Mouse (Mus musculus): Measurements from ENCODE around the gene Ccl22. TPM values are rescaled to one million over a fixed set of nuclear protein-coding genes. Genes with fewer than 3 reads are reported as not detected.
A peak's percentile ranks its signal among the peaks of the same experiment; 100 is the strongest.

Gene Ccl22
- polyA plus RNA-seq, 1 experiment = not detected

DNA sequence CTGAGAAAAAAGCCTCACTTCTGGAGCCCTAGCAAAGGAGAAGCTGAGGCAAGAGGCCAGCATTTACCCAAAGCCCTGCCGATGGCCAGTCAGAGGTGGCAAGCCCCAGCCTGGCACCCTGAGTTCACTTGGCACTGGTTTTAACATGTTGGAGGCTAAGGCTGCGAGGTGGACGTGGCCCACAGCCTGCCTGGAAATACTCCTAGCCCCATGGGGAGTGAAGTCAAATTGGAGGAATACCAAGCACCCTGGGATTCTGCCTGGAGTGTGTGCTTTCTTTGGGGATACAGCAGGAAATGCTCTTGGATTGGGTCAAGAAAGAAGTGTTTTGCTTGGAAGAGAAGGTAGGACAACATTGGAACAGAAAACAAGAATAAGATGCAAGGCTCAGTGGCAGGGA lies 29.5 kb upstream of the Ccl22 start:
- Histone ChIP-seq H3K4me3 (no peak overlapping the region), H3K27me3 (ENCODE audit: control insufficient read depth, insufficient read depth, insufficient read length) (no peaks in the 10 kb centered on the region), H3K4me2 (ENCODE audit: low read depth) (no peak overlapping the region), H3ac (ENCODE audit: control insufficient read depth, insufficient read length) (no peak overlapping the region), H3K79me2 (ENCODE audit: control insufficient read depth, insufficient read depth) (no peaks in the 10 kb centered on the region), H3K36me3 (ENCODE audit: control insufficient read depth, insufficient read depth) (no peaks in the 10 kb centered on the region)
- TF ChIP-seq SRF (IDR thresholded peaks at IDR 0.05; ENCODE audit: control insufficient read depth, insufficient read length, low read depth) (no peak), REST (IDR thresholded peaks at IDR 0.05; ENCODE audit: insufficient read depth, insufficient read length) (no peak), E2F4 (IDR thresholded peaks at IDR 0.05; ENCODE audit: insufficient read depth) (no peak), USF1 (IDR thresholded peaks at IDR 0.05; ENCODE audit: low read depth) (no peak), POLR2A (IDR thresholded peaks at IDR 0.05; ENCODE audit: insufficient read length, low read depth) (no peak)

DNA sequence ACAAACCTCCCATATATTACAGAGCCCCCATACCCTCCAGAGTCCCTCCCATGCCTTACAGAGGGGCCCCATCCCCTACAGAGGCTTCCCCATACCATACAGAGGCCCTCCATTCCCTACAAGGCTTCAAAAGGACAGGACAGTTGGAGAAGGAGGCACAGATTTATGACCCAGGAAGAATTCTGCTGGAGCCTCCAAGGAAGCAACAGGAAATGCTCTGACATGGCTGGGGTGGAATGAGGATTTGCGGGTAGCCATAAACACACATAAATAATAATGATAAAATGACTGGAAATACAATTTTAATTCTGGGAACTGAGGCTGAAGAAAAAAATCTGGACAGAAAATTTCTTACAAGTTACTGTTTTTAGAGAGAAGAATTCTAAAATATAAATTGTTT lies 28.5 kb upstream of the Ccl22 start:
- Histone ChIP-seq H3ac (ENCODE audit: control insufficient read depth, insufficient read length) (no peak overlapping the region), H3K79me2 (ENCODE audit: control insufficient read depth, insufficient read depth) (no peaks in the 10 kb centered on the region), H3K4me2 (ENCODE audit: low read depth) (no peak overlapping the region), H3K27me3 (ENCODE audit: control insufficient read depth, insufficient read depth, insufficient read length) (no peaks in the 10 kb centered on the region), H3K4me3 (no peak overlapping the region), H3K36me3 (ENCODE audit: control insufficient read depth, insufficient read depth) (no peaks in the 10 kb centered on the region)
- TF ChIP-seq REST (IDR thresholded peaks at IDR 0.05; ENCODE audit: insufficient read depth, insufficient read length) (no peak), TCF12 (IDR thresholded peaks at IDR 0.05; ENCODE audit: insufficient read depth, poor library complexity, severe bottlenecking) (no peak), MYOD1 (IDR thresholded peaks at IDR 0.05; ENCODE audit: control insufficient read depth in 1 of 3, insufficient read length in 2 of 3, low read depth in 2 of 3) (no peak), CEBPB (IDR thresholded peaks at IDR 0.05; ENCODE audit: insufficient read depth, poor library complexity, severe bottlenecking) (no peak), POLR2AphosphoS2 (IDR thresholded peaks at IDR 0.05; ENCODE audit: insufficient read length, low read depth) (no peak), MAX (IDR thresholded peaks at IDR 0.05; ENCODE audit: low read depth) (no peak), E2F4 (IDR thresholded peaks at IDR 0.05; ENCODE audit: insufficient read depth) (no peak), POLR2A (IDR thresholded peaks at IDR 0.05; ENCODE audit: insufficient read length, low read depth) (no peak), MYOG (IDR thresholded peaks at IDR 0.05; ENCODE audit: control insufficient read depth in 1 of 3, insufficient read depth in 1 of 3, insufficient read length in 2 of 3, low read depth in 2 of 3) (no peak), SRF (IDR thresholded peaks at IDR 0.05; ENCODE audit: control insufficient read depth, insufficient read length, low read depth) (no peak)

DNA sequence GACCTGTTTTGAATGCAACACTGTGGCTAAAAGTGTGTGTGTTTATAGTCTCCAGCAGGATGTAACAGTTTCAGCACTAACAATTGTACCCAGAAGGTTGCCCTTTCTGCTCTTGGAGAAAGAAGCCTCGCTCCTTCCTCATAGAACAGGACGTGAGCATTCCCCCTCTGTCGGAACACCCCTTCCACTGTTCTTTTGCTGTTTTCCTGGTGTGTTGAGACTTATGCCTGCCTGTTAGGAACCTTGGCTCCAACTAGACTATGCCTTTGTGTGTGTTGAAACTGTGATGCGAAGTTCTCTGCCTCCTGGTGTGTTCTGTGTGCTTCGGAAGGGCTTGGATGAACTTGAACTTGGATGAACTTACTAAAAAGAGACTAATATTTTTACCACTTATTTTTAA lies 19.4 kb upstream of the Ccl22 start:
- Histone ChIP-seq H3K79me2 (ENCODE audit: control insufficient read depth, insufficient read depth) (no peaks in the 10 kb centered on the region), H3K4me2 (ENCODE audit: low read depth) (no peak overlapping the region), H3ac (ENCODE audit: control insufficient read depth, insufficient read length) (no peak overlapping the region), H3K36me3 (ENCODE audit: control insufficient read depth, insufficient read depth) (no peaks in the 10 kb centered on the region), H3K27me3 (ENCODE audit: control insufficient read depth, insufficient read depth, insufficient read length) (no peaks in the 10 kb centered on the region), H3K4me3 (no peak overlapping the region)
- no peak for TF ChIP-seq REST (IDR thresholded peaks at IDR 0.05; ENCODE audit: insufficient read depth, insufficient read length)
- TF ChIP-seq POLR2A (IDR thresholded peaks at IDR 0.05; ENCODE audit: insufficient read length, low read depth) = no peak
- TF ChIP-seq MAX (IDR thresholded peaks at IDR 0.05; ENCODE audit: low read depth) = no peak
- TF ChIP-seq SRF (IDR thresholded peaks at IDR 0.05; ENCODE audit: control insufficient read depth, insufficient read length, low read depth) = no peak
- no peak for TF ChIP-seq TCF3 (IDR thresholded peaks at IDR 0.05; ENCODE audit: insufficient read length, low read depth)
- no peak for TF ChIP-seq POLR2AphosphoS2 (IDR thresholded peaks at IDR 0.05; ENCODE audit: insufficient read length, low read depth)

DNA sequence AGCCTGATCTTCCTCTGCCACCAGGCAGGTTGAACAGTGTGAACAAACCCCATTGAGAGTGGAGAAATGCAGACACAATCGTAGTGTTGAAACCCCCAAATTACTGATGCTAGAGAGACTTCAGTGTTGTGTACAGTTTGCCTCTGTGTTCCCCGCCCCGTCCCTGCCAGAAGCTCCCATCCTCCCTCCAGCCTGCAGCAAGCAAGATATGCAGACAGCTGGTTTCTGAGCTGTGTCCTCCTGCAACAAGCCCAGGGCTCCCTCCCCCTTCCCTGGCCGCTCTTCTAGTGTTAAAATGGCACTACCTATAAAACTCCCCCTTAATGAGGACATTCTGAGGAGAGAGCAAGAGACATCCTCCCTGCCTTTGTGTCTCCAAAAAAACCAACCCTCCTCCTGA lies 16.1 kb upstream of the Ccl22 start:
- Histone ChIP-seq H3K4me3 (no peak overlapping the region), H3K79me2 (ENCODE audit: control insufficient read depth, insufficient read depth) (no peaks in the 10 kb centered on the region), H3K36me3 (ENCODE audit: control insufficient read depth, insufficient read depth) (no peaks in the 10 kb centered on the region), H3K4me2 (ENCODE audit: low read depth) (no peak overlapping the region), H3K27me3 (ENCODE audit: control insufficient read depth, insufficient read depth, insufficient read length) (no peaks in the 10 kb centered on the region), H3ac (ENCODE audit: control insufficient read depth, insufficient read length) (no peak overlapping the region)
- TF ChIP-seq CEBPB (IDR thresholded peaks at IDR 0.05; ENCODE audit: insufficient read depth, poor library complexity, severe bottlenecking) = no peak
- TF ChIP-seq MYOG (IDR thresholded peaks at IDR 0.05; ENCODE audit: control insufficient read depth in 1 of 3, insufficient read depth in 1 of 3, insufficient read length in 2 of 3, low read depth in 2 of 3) = peak in 2 of 3 experiments; percentile 14 to 61
- TF ChIP-seq MYOD1 (IDR thresholded peaks at IDR 0.05; ENCODE audit: control insufficient read depth in 1 of 3, insufficient read length in 2 of 3, low read depth in 2 of 3) = peak in 1 of 3 experiments; percentile 35

DNA sequence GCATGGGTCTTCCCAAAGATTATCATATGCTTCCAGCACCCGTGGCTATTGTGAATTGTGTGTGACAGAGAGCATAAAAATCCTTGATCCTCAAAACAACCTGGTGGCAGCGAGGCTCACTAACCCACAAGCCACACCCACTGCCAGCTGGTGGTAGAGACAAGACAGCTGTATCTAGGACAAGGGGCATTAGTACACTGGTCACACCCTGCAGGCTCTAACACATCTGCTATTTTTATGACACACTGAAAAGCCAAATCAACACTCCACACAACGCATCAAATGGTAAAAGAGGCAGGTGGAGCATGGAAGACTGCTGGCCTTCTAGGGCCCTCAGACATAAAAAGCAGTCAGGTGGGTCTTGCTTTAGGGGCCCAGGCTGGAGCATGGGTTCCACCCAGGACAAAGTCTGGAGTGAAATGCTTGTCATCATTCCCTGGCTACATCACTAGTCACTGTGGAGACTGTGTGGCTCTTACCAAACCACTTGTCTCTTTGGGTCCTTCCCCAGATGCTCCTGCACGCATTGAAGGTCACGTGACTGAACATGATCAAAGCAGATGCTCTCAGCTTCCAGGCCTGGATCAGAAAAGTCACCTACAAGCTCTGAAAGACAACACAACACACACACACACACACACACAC lies 11.4 kb upstream of the Ccl22 start:
- H3K36me3 ChIP-seq (ENCODE audit: control insufficient read depth, insufficient read depth) = no peaks in the 10 kb centered on the region
- no peaks in the 10 kb centered on the region for H3K27me3 ChIP-seq (ENCODE audit: control insufficient read depth, insufficient read depth, insufficient read length)
- no peak overlapping the region for H3K4me3 ChIP-seq
- H3K4me2 ChIP-seq (ENCODE audit: low read depth) = peak overlapping the region; percentile 41
- TF ChIP-seq TCF3 (IDR thresholded peaks at IDR 0.05; ENCODE audit: insufficient read length, low read depth) (peak; percentile 83), SRF (IDR thresholded peaks at IDR 0.05; ENCODE audit: control insufficient read depth, insufficient read length, low read depth) (no peak), REST (IDR thresholded peaks at IDR 0.05; ENCODE audit: insufficient read depth, insufficient read length) (no peak), POLR2A (IDR thresholded peaks at IDR 0.05; ENCODE audit: insufficient read length, low read depth) (no peak), TCF12 (IDR thresholded peaks at IDR 0.05; ENCODE audit: insufficient read depth, poor library complexity, severe bottlenecking) (peak; percentile 93), USF1 (IDR thresholded peaks at IDR 0.05; ENCODE audit: low read depth) (peak; percentile 33), MYOG (IDR thresholded peaks at IDR 0.05; ENCODE audit: control insufficient read depth in 1 of 3, insufficient read depth in 1 of 3, insufficient read length in 2 of 3, low read depth in 2 of 3) (peak; percentile 79 to 99 (median 95)), MYOD1 (IDR thresholded peaks at IDR 0.05; ENCODE audit: control insufficient read depth in 1 of 3, insufficient read length in 2 of 3, low read depth in 2 of 3) (peak; percentile 84 to 97 (median 87))
- no peak overlapping the region for H3ac ChIP-seq (ENCODE audit: control insufficient read depth, insufficient read length)
- no peaks in the 10 kb centered on the region for H3K79me2 ChIP-seq (ENCODE audit: control insufficient read depth, insufficient read depth)
